Mouse (Mus musculus): Measurements from ENCODE around the gene Egflam.

- TF ChIP-seq CTCF (IDR thresholded peaks at IDR 0.05; ENCODE audit: borderline replicate concordance, insufficient read depth, low read length) (no peak), POLR2A (IDR thresholded peaks at IDR 0.05; ENCODE audit: low read depth, low read length) (no peak)
Measured at GRCm38 (mm10) chr15:7256577-7256976, 141.6 kb downstream of the Egflam start.

All from embryonic fibroblast, embryonic 13.5 days (primary cell).